In genomic region chr3:84927901-84928300, GRCm38 (mm10) we compare ENCODE assay signal across 30 mouse cellular contexts.
DNase-seq lines count a peak whose midpoint lies in the region; ATAC-seq and TF ChIP-seq lines count a peak whose summit lies in the region.
"Had no signal": no experiment of that assay in that cellular context is flagged by ENCODE, and none has a peak within 500 bp of the region (broad histone marks: within the 10 kb centered on the region; RNA-seq: fewer than 3 reads in every experiment).

No protein-coding gene starts in this region.

- no peaks in the 10 kb centered on the region for H3K27me3 ChIP-seq in lung, embryonic 14.5 days (ENCODE audit: insufficient read depth, low read length)
- no peaks in the 10 kb centered on the region for H3K27me3 ChIP-seq in stomach, postnatal 0 days (ENCODE audit: control insufficient read depth, insufficient read depth, low read length)
- H3K27me3 ChIP-seq in neural tube, embryonic 15.5 days (replicated peaks) = no peaks in the 10 kb centered on the region
- H3K27me3 ChIP-seq in forebrain, embryonic 15.5 days = no peaks in the 10 kb centered on the region
- H3K27me3 ChIP-seq: embryonic facial prominence, embryonic 15.5 days; heart, embryonic 13.5 days; hindbrain, embryonic 13.5 days; lung, embryonic 15.5 days; megakaryocyte, embryonic 14.5 days; midbrain, embryonic 13.5 days; neural tube, embryonic 12.5 days; stomach, embryonic 15.5 days had no signal

- no peak overlapping the region for H3K9ac ChIP-seq in lung, embryonic 14.5 days
- no peak overlapping the region for H3K9ac ChIP-seq in stomach, postnatal 0 days (ENCODE audit: low read length)
- no peak overlapping the region for H3K9ac ChIP-seq in neural tube, embryonic 15.5 days (replicated peaks)
- H3K9ac ChIP-seq in forebrain, embryonic 15.5 days (replicated peaks) = no peak overlapping the region
- H3K9ac ChIP-seq: embryonic facial prominence, embryonic 15.5 days; heart, embryonic 13.5 days; hindbrain, embryonic 13.5 days; lung, embryonic 15.5 days; midbrain, embryonic 13.5 days; neural tube, embryonic 12.5 days; stomach, embryonic 15.5 days had no signal

- WGBS in lung, embryonic 14.5 days = 70% methylated on average over 2 of the region's 2 CpGs
- 96% methylated on average over 2 of the region's 2 CpGs for WGBS in stomach, postnatal 0 days
- WGBS in neural tube, embryonic 15.5 days = 88% methylated on average over 2 of the region's 2 CpGs
- WGBS in forebrain, embryonic 15.5 days = 95% methylated on average over 2 of the region's 2 CpGs

- H3K9me3 ChIP-seq in lung, embryonic 14.5 days (ENCODE audit: low read depth, low read length) = no peaks in the 10 kb centered on the region
- no peaks in the 10 kb centered on the region for H3K9me3 ChIP-seq in stomach, postnatal 0 days (ENCODE audit: control insufficient read depth, low read length)
- no peaks in the 10 kb centered on the region for H3K9me3 ChIP-seq in neural tube, embryonic 15.5 days (replicated peaks)
- H3K9me3 ChIP-seq in forebrain, embryonic 15.5 days = no peaks in the 10 kb centered on the region
- H3K9me3 ChIP-seq: embryonic facial prominence, embryonic 15.5 days; heart, embryonic 13.5 days; hindbrain, embryonic 13.5 days; lung, embryonic 15.5 days; megakaryocyte, embryonic 14.5 days; midbrain, embryonic 13.5 days; neural tube, embryonic 12.5 days; stomach, embryonic 15.5 days had no signal

- TF ChIP-seq EP300 in stomach, postnatal 0 days (optimal IDR thresholded peaks at IDR 0.05) = no peak

- TF ChIP-seq CTCF in lung, embryonic 14.5 days (IDR thresholded peaks at IDR 0.05; ENCODE audit: low read depth) = no peak
- TF ChIP-seq CTCF in stomach, postnatal 0 days (IDR thresholded peaks at IDR 0.05; ENCODE audit: low read depth) = peak; percentile 19; the same call in 1 of the 2 replicates

- H3K4me1 ChIP-seq in lung, embryonic 14.5 days (ENCODE audit: insufficient read depth) = no peaks in the 10 kb centered on the region; the same call in 1 of the 2 replicates
- no peaks in the 10 kb centered on the region for H3K4me1 ChIP-seq in stomach, postnatal 0 days (replicated peaks; ENCODE audit: control insufficient read depth, insufficient read depth)
- H3K4me1 ChIP-seq in neural tube, embryonic 15.5 days = no peaks in the 10 kb centered on the region
- 0 out of 2 replicates have a peak, but pooled peaks cover 3% of the 10 kb centered on the region for H3K4me1 ChIP-seq in forebrain, embryonic 15.5 days
- H3K4me1 ChIP-seq: embryonic facial prominence, embryonic 15.5 days; hindbrain, embryonic 13.5 days; lung, embryonic 15.5 days; neural tube, embryonic 12.5 days; stomach, embryonic 15.5 days had no signal

- H3K4me2 ChIP-seq in lung, embryonic 14.5 days = no peak overlapping the region
- H3K4me2 ChIP-seq in stomach, postnatal 0 days (replicated peaks; ENCODE audit: low read depth) = no peak overlapping the region
- H3K4me2 ChIP-seq in neural tube, embryonic 15.5 days = no peak overlapping the region
- H3K4me2 ChIP-seq in forebrain, embryonic 15.5 days (replicated peaks) = no peak overlapping the region
- H3K4me2 ChIP-seq: embryonic facial prominence, embryonic 15.5 days; hindbrain, embryonic 13.5 days; liver, embryonic 11.5 days; midbrain, embryonic 13.5 days; neural tube, embryonic 12.5 days; stomach, embryonic 15.5 days had no signal

- no peaks in the 10 kb centered on the region for H3K36me3 ChIP-seq in lung, embryonic 14.5 days (ENCODE audit: insufficient read depth)
- no peaks in the 10 kb centered on the region for H3K36me3 ChIP-seq in stomach, postnatal 0 days (ENCODE audit: control insufficient read depth, insufficient read depth, low read length)
- H3K36me3 ChIP-seq in neural tube, embryonic 15.5 days = no peaks in the 10 kb centered on the region
- no peaks in the 10 kb centered on the region for H3K36me3 ChIP-seq in forebrain, embryonic 15.5 days
- H3K36me3 ChIP-seq: embryonic facial prominence, embryonic 15.5 days; heart, embryonic 13.5 days; hindbrain, embryonic 13.5 days; lung, embryonic 15.5 days; midbrain, embryonic 13.5 days; neural tube, embryonic 12.5 days; stomach, embryonic 15.5 days had no signal

- H3K27ac ChIP-seq in lung, embryonic 14.5 days (ENCODE audit: low read depth) = no peak overlapping the region
- no peak overlapping the region for H3K27ac ChIP-seq in stomach, postnatal 0 days (replicated peaks)
- no peak overlapping the region for H3K27ac ChIP-seq in neural tube, embryonic 15.5 days (replicated peaks)
- H3K27ac ChIP-seq in forebrain, embryonic 15.5 days (replicated peaks) = no peak overlapping the region
- H3K27ac ChIP-seq: embryonic facial prominence, embryonic 15.5 days; heart, embryonic 13.5 days; hindbrain, embryonic 13.5 days; midbrain, embryonic 13.5 days; neural tube, embryonic 12.5 days; stomach, embryonic 15.5 days had no signal

- no peak for ATAC-seq in CD4-positive, CD25-positive, alpha-beta regulatory T cell, adult 4 months
- peak; percentile 34; the same call in 1 of the 2 replicates for ATAC-seq in lung, embryonic 14.5 days (ENCODE audit: insufficient read depth)
- no peak for ATAC-seq in stomach, postnatal 0 days (ENCODE audit: low FRiP score, low TSS enrichment)
- ATAC-seq in neural tube, embryonic 15.5 days (ENCODE audit: low FRiP score) = no peak
- ATAC-seq in forebrain, embryonic 15.5 days (replicated peaks) = no peak
- ATAC-seq: forebrain, embryonic 16.5 days; inflammation-experienced regulatory T-cells, adult 6 months; midbrain, embryonic 13.5 days had no signal

- no peak overlapping the region for H3K4me3 ChIP-seq in lung, embryonic 14.5 days (ENCODE audit: low read depth, low read length)
- H3K4me3 ChIP-seq in stomach, postnatal 0 days (ENCODE audit: low read depth, low read length) = no peak overlapping the region
- H3K4me3 ChIP-seq in neural tube, embryonic 15.5 days (replicated peaks) = no peak overlapping the region
- H3K4me3 ChIP-seq in forebrain, embryonic 15.5 days = no peak overlapping the region
- H3K4me3 ChIP-seq: embryonic facial prominence, embryonic 15.5 days; heart, embryonic 13.5 days; hindbrain, embryonic 13.5 days; lung, embryonic 15.5 days; megakaryocyte, embryonic 14.5 days; midbrain, embryonic 13.5 days; neural tube, embryonic 12.5 days; stomach, embryonic 15.5 days had no signal

- DNase-seq in CD4-positive, CD25-positive, alpha-beta regulatory T cell, adult 2 months (ENCODE audit: low read depth, low spot score) = peak; percentile 17
- DNase-seq in lung, embryonic 14.5 days = no peak
- no peak for DNase-seq in lung, postnatal 10 days
- DNase-seq in ZHBTc4 (ENCODE audit: low read depth, low spot score) = peak; percentile 64
- no peak for DNase-seq in stomach, postnatal 0 days (ENCODE audit: low spot score)
- DNase-seq: adrenal gland, postnatal 25 days; cerebellum, adult 9-10 months; gastrocnemius, postnatal 25 days; heart, adult 18-20 months; heart, postnatal 14 days; kidney, adult 18-20 months; kidney, postnatal 10 days; layer of hippocampus, postnatal 36 days; right cerebral cortex, postnatal 4 days; thymus, adult 18-20 months; thymus, postnatal 36 days had no signal

Comparison
In these comparisons a context has a peak if more than half of its experiments do, and no peak if none do; other contexts are left out.
1. DNase-seq: peak in CD4-positive, CD25-positive, alpha-beta regulatory T cell, adult 2 months (single experiment) and ZHBTc4 (single experiment); none in lung, embryonic 14.5 days (single experiment), lung, postnatal 10 days (single experiment) and stomach, postnatal 0 days (single experiment).